ENCODE assay signal across 8 mouse cellular contexts in the genomic region with DNA sequence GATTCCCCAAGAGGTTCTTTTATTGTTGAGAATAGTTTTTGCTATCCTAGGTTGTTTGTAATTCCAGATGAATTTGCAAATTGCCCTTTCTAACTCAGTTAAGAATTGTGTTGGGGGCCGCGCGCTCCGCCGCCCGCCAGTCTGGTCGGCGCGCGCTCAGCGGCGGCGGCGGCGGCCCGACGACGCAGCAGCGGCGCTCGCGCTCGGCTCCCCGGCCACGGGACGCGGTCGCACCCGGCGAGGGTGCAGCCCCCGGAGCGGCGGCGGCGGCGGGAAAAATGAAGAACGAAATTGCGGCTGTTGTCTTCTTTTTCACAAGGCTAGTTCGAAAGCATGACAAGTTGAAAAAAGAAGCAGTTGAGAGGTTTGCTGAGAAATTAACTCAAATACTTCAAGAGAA.
DNase-seq lines count a peak whose midpoint lies in the region; ATAC-seq lines count a peak whose summit lies in the region.
"Not testable (repeated sequence)": the region's sequence is repeated elsewhere in the genome, so short reads cannot be mapped to it uniquely, and the experiment has no call there.

No protein-coding gene starts in this region.

- DNase-seq in hindbrain, embryonic 14.5 days (ENCODE audit: low spot score); liver, embryonic 11.5 days (ENCODE audit: low spot score); midbrain, embryonic 11.5 days (ENCODE audit: low spot score, missing footprints): not testable (repeated sequence)

- not testable (repeated sequence) for H3K9me3 ChIP-seq in embryonic facial prominence, embryonic 12.5 days; forebrain, embryonic 15.5 days; heart, embryonic 12.5 days (replicated peaks); hindbrain, embryonic 14.5 days (ENCODE audit: control insufficient read depth, low read length); kidney, embryonic 15.5 days (replicated peaks); liver, embryonic 11.5 days (ENCODE audit: control insufficient read depth, low read length); midbrain, embryonic 11.5 days (ENCODE audit: control insufficient read depth, low read length); neural tube, embryonic 13.5 days

- 6% methylated on average over 39 of the region's 39 CpGs for WGBS in embryonic facial prominence, embryonic 12.5 days
- under 1% methylated on average over 39 of the region's 39 CpGs for WGBS in forebrain, embryonic 15.5 days
- whole genome bisulfite sequencing in heart, embryonic 12.5 days, result 11% methylated on average over 39 of the region's 39 CpGs
- 2% methylated on average over 39 of the region's 39 CpGs for WGBS in hindbrain, embryonic 14.5 days
- WGBS in kidney, embryonic 15.5 days, result 1% methylated on average over 39 of the region's 39 CpGs
- WGBS in liver, embryonic 11.5 days, result 3% methylated on average over 36 of the region's 39 CpGs
- 2% methylated on average over 32 of the region's 39 CpGs for whole genome bisulfite sequencing in midbrain, embryonic 11.5 days
- WGBS in neural tube, embryonic 13.5 days, result 3% methylated on average over 39 of the region's 39 CpGs

- H3K4me2 ChIP-seq in embryonic facial prominence, embryonic 12.5 days (replicated peaks), result peak overlapping the region; percentile 45
- H3K4me2 ChIP-seq in forebrain, embryonic 15.5 days (replicated peaks), result peak overlapping the region; percentile 43
- peak overlapping the region; percentile 59 for H3K4me2 ChIP-seq in heart, embryonic 12.5 days
- peak overlapping the region; percentile 54 for H3K4me2 ChIP-seq in hindbrain, embryonic 14.5 days (replicated peaks)
- peak overlapping the region; percentile 53 for H3K4me2 ChIP-seq in kidney, embryonic 15.5 days
- peak overlapping the region; percentile 34 for H3K4me2 ChIP-seq in liver, embryonic 11.5 days
- H3K4me2 ChIP-seq in midbrain, embryonic 11.5 days, result peak overlapping the region; percentile 30; the same call in 1 of the 2 replicates
- peak overlapping the region; percentile 52 for H3K4me2 ChIP-seq in neural tube, embryonic 13.5 days

- H3K9ac ChIP-seq in embryonic facial prominence, embryonic 12.5 days; forebrain, embryonic 15.5 days (replicated peaks); heart, embryonic 12.5 days; hindbrain, embryonic 14.5 days; kidney, embryonic 15.5 days; liver, embryonic 11.5 days (ENCODE audit: low read depth, low read length); midbrain, embryonic 11.5 days (ENCODE audit: low read length); neural tube, embryonic 13.5 days: not testable (repeated sequence)

- ATAC-seq in embryonic facial prominence, embryonic 12.5 days (ENCODE audit: insufficient number of reproducible peaks, insufficient read depth, low FRiP score, low TSS enrichment); forebrain, embryonic 15.5 days (replicated peaks); heart, embryonic 12.5 days (ENCODE audit: insufficient number of reproducible peaks, low FRiP score); hindbrain, embryonic 14.5 days (ENCODE audit: low FRiP score); kidney, embryonic 15.5 days (replicated peaks; ENCODE audit: low FRiP score); liver, embryonic 11.5 days (replicated peaks; ENCODE audit: low FRiP score); midbrain, embryonic 11.5 days (ENCODE audit: low FRiP score): not testable (repeated sequence)
- ATAC-seq in neural tube, embryonic 13.5 days (ENCODE audit: low read depth), result peak; percentile 71; the same call in 1 of the 2 replicates

- H3K4me3 ChIP-seq in embryonic facial prominence, embryonic 12.5 days, result 0 out of 2 replicates have a peak overlapping the region, but pooled peaks have one; percentile 16
- H3K4me3 ChIP-seq in forebrain, embryonic 15.5 days, result peak overlapping the region; percentile 26
- H3K4me3 ChIP-seq in heart, embryonic 12.5 days, result peak overlapping the region; percentile 23
- H3K4me3 ChIP-seq in hindbrain, embryonic 14.5 days (replicated peaks; ENCODE audit: low read length), result 0 out of 2 replicates have a peak overlapping the region, but pooled peaks have one; percentile 4
- H3K4me3 ChIP-seq in kidney, embryonic 15.5 days (replicated peaks), result peak overlapping the region; percentile 30
- not testable (repeated sequence) for H3K4me3 ChIP-seq in liver, embryonic 11.5 days (ENCODE audit: low read depth, low read length); midbrain, embryonic 11.5 days (ENCODE audit: low read depth, low read length)
- peak overlapping the region; percentile 24 for H3K4me3 ChIP-seq in neural tube, embryonic 13.5 days

- not testable (repeated sequence) for H3K4me1 ChIP-seq in embryonic facial prominence, embryonic 12.5 days; forebrain, embryonic 15.5 days; heart, embryonic 12.5 days (replicated peaks); hindbrain, embryonic 14.5 days (replicated peaks; ENCODE audit: control insufficient read depth, insufficient read depth, low read length); kidney, embryonic 15.5 days; liver, embryonic 11.5 days (replicated peaks; ENCODE audit: control insufficient read depth, insufficient read depth, low read length); midbrain, embryonic 11.5 days (ENCODE audit: control insufficient read depth, insufficient read depth, low read length); neural tube, embryonic 13.5 days (replicated peaks)

- H3K36me3 ChIP-seq in embryonic facial prominence, embryonic 12.5 days; forebrain, embryonic 15.5 days; heart, embryonic 12.5 days; hindbrain, embryonic 14.5 days (replicated peaks; ENCODE audit: control insufficient read depth, insufficient read depth); kidney, embryonic 15.5 days; liver, embryonic 11.5 days (ENCODE audit: control insufficient read depth, insufficient read depth, low read length); midbrain, embryonic 11.5 days (ENCODE audit: control insufficient read depth, insufficient read depth, low read length); neural tube, embryonic 13.5 days: not testable (repeated sequence)

- H3K27me3 ChIP-seq in embryonic facial prominence, embryonic 12.5 days; forebrain, embryonic 15.5 days; heart, embryonic 12.5 days (replicated peaks); hindbrain, embryonic 14.5 days (ENCODE audit: control insufficient read depth, insufficient read depth, low read length); kidney, embryonic 15.5 days; liver, embryonic 11.5 days (replicated peaks; ENCODE audit: control insufficient read depth, insufficient read depth, low read length); midbrain, embryonic 11.5 days (ENCODE audit: control insufficient read depth, insufficient read depth, low read length): not testable (repeated sequence)
- peaks cover 11% of the 10 kb centered on the region for H3K27me3 ChIP-seq in neural tube, embryonic 13.5 days

- H3K27ac ChIP-seq in embryonic facial prominence, embryonic 12.5 days; forebrain, embryonic 15.5 days (replicated peaks); heart, embryonic 12.5 days (ENCODE audit: poor library complexity, severe bottlenecking); hindbrain, embryonic 14.5 days; kidney, embryonic 15.5 days; liver, embryonic 11.5 days (ENCODE audit: low read depth, low read length); midbrain, embryonic 11.5 days (ENCODE audit: low read depth, low read length); neural tube, embryonic 13.5 days (replicated peaks): not testable (repeated sequence)
